Mouse (Mus musculus): ENCODE data around the gene Galnt10. TPM values are rescaled to one million over a fixed set of nuclear protein-coding genes. Genes with fewer than 3 reads are reported as not detected.

The Galnt10 gene
- polyA plus RNA-seq, 1 experiment from 2014 or later: 19.7 TPM

DNA sequence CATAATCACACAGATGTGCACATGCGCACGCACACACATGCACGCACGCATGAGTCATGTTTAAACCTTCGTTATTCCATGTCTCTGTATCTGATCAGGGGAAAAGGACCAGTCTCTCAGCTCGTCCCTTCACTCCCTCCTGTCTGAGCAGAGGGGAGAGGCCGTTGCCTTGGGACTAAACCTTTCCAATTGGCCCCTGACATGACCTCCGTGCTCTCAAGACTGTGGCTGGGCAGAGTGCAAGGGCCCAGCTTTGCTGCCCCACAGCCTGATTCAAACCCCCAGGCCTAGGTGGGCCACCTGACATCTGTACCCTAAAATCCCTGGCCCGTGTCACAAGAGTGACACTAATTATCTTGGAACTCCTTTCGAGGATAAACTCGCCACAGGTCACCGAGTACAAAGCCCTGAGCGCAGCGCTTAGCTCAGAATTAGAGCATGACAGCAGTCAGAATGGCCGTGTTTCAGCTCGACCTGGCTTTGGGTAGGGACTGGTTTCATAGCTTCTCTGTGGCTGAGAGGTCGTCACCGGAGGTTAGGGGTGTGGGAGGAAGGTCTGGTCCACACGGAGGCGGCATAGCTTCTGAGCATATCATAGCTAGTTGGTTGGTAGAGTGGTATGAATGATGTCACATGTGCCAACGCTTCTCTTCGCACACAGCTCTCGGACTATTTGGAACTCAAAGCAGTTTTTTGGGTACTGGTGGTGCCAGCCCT is 7.1 kb downstream of the Galnt10 start:
- H3K4me3 ChIP-seq (ENCODE audit: low read depth, low read length): no peak overlapping the region
- H3K9ac ChIP-seq (ENCODE audit: low read depth, low read length): no peak overlapping the region
- 73% methylated on average over 23 of the region's 23 CpGs for WGBS
- no peak for DNase-seq (ENCODE audit: low spot score)
- H3K4me1 ChIP-seq (ENCODE audit: control insufficient read depth, insufficient read depth, low read length): peaks cover 37% of the 10 kb centered on the region
- H3K36me3 ChIP-seq (ENCODE audit: control insufficient read depth, insufficient read depth, low read length): no peaks in the 10 kb centered on the region
- ATAC-seq (ENCODE audit: low read depth): no peak
- H3K27me3 ChIP-seq (replicated peaks; ENCODE audit: control insufficient read depth, insufficient read depth, low read length): no peaks in the 10 kb centered on the region
- H3K27ac ChIP-seq (replicated peaks; ENCODE audit: low read depth, low read length): no peak overlapping the region
- H3K9me3 ChIP-seq (ENCODE audit: control insufficient read depth, low read length): no peaks in the 10 kb centered on the region
- no peak overlapping the region for H3K4me2 ChIP-seq (ENCODE audit: low read depth, low read length)

DNA sequence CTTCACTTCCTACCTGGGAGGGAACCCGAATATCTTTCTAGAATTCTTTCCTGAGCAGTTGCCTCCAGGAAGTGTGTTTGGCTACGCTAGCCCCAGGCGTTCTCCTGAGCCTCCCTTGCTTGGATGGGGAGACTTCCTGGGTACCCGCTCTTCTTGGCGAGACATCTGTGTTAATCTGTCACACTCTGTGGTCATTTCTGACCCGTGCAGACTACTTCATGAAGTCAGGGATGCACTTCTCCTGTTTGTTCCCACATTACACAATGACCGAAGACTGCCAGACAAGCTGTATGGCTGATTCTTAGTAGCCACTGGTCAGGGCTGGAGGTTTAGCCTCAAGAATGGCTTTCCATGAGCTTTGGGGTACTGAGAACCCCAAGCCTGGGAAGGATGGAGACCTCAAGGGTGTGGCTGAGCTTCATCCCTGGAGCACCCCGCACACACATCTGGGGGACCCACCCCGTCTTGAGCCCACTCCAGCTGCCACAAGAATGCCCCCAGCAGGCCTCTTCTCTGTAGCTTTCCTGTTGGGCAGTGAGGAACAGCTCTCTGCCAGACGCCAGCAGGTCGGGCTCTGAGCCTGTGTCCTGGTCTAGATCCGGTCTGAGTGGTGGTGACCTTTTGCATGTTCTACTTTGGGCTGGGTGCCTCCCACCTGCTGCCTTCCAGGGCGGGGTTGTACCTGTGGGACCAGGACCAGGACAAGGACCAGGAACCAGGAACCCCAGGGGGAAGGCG is 7.8 kb downstream of the Galnt10 start:
- H3K4me1 ChIP-seq (ENCODE audit: control insufficient read depth, insufficient read depth, low read length): peaks cover 37% of the 10 kb centered on the region
- H3K9me3 ChIP-seq (ENCODE audit: control insufficient read depth, low read length): no peaks in the 10 kb centered on the region
- H3K4me3 ChIP-seq (ENCODE audit: low read depth, low read length): no peak overlapping the region
- no peaks in the 10 kb centered on the region for H3K36me3 ChIP-seq (ENCODE audit: control insufficient read depth, insufficient read depth, low read length)
- H3K27me3 ChIP-seq (replicated peaks; ENCODE audit: control insufficient read depth, insufficient read depth, low read length): no peaks in the 10 kb centered on the region
- WGBS: 86% methylated on average over 14 of the region's 14 CpGs
- no peak overlapping the region for H3K9ac ChIP-seq (ENCODE audit: low read depth, low read length)
- no peak overlapping the region for H3K27ac ChIP-seq (replicated peaks; ENCODE audit: low read depth, low read length)
- ATAC-seq (ENCODE audit: low read depth): no peak
- H3K4me2 ChIP-seq (ENCODE audit: low read depth, low read length): no peak overlapping the region
- DNase-seq (ENCODE audit: low spot score): no peak

DNA sequence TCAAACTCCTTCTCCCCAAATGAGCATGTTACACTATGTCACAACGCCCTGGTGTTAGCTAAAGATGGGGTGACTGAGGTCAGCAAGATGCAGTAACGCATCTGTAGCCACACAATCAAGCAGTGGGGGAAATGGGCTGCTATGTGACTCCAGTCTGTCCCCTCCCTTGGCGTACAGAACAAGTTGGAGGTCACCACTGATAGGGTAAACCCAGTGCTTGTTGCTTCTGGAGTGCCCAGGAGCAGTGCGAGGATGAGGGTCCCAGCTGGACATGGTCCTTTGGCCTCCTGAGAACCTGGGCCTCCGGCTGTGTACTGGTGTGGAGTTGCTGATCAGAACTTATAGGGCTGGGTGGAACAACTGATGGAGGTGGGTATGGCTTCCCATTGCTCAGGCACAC is 8.6 kb downstream of the Galnt10 start:
- peaks cover 30% of the 10 kb centered on the region for H3K4me1 ChIP-seq (ENCODE audit: control insufficient read depth, insufficient read depth, low read length)
- no peak overlapping the region for H3K4me2 ChIP-seq (ENCODE audit: low read depth, low read length)
- H3K27ac ChIP-seq (replicated peaks; ENCODE audit: low read depth, low read length): no peak overlapping the region
- no peak overlapping the region for H3K4me3 ChIP-seq (ENCODE audit: low read depth, low read length)
- 86% methylated on average over 5 of the region's 5 CpGs for WGBS
- H3K9me3 ChIP-seq (ENCODE audit: control insufficient read depth, low read length): no peaks in the 10 kb centered on the region
- ATAC-seq (ENCODE audit: low read depth): no peak
- no peak overlapping the region for H3K9ac ChIP-seq (ENCODE audit: low read depth, low read length)
- no peak for DNase-seq (ENCODE audit: low spot score)
- no peaks in the 10 kb centered on the region for H3K36me3 ChIP-seq (ENCODE audit: control insufficient read depth, insufficient read depth, low read length)
- H3K27me3 ChIP-seq (replicated peaks; ENCODE audit: control insufficient read depth, insufficient read depth, low read length): no peaks in the 10 kb centered on the region

DNA sequence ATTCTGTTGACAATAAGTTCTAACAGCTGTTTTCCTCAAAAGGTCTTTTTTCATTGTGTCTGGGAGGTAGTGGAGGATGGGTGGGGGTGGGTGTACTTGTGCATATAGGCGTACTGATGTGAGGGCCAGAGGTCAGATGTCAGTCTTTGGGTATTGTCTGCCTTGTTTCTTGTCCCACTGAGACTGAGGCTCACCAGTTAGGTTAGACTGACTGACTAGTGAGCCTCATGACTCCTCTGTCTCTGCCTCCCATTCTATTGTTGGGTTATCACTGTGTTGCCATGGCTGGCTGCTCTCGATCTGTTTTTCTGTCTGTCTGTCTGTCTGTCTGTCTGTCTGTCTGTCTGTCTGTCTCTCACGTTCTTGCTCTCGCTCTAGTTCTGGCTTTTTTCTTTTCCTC is 9.1 kb downstream of the Galnt10 start:
- Histone ChIP-seq H3K4me1 (ENCODE audit: control insufficient read depth, insufficient read depth, low read length) (peaks cover 25% of the 10 kb centered on the region), H3K27me3 (replicated peaks; ENCODE audit: control insufficient read depth, insufficient read depth, low read length) (no peaks in the 10 kb centered on the region), H3K9ac (ENCODE audit: low read depth, low read length) (no peak overlapping the region), H3K36me3 (ENCODE audit: control insufficient read depth, insufficient read depth, low read length) (no peaks in the 10 kb centered on the region), H3K4me2 (ENCODE audit: low read depth, low read length) (no peak overlapping the region), H3K4me3 (ENCODE audit: low read depth, low read length) (no peak overlapping the region), H3K9me3 (ENCODE audit: control insufficient read depth, low read length) (no peaks in the 10 kb centered on the region), H3K27ac (replicated peaks; ENCODE audit: low read depth, low read length) (no peak overlapping the region)
- DNase-seq (ENCODE audit: low spot score) (no peak), ATAC-seq (ENCODE audit: low read depth) (no peak)
- WGBS: 51% methylated on average over 4 of the region's 4 CpGs

DNA sequence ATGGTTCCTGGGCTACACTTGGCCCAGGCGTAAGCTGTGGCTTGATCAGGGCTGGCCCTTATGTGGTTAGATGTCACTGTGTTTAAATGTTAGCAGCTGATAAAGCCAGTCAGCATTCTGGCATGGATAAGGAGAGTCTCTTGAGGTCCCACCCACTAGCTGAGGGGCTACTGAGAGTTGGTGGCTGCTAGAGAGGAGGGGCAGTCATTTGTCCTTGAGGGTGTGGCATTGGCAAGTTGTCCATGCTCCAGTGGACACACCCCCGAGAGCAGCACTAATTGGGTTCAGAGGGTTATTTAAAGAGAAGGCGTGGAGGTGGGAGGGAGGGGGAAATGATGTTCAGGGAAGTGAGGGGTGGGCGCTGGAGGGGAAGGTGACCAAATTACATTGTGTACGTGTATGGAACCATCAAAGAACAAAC is 9.7 kb downstream of the Galnt10 start:
- Histone ChIP-seq H3K9ac (ENCODE audit: low read depth, low read length) (no peak overlapping the region), H3K4me2 (ENCODE audit: low read depth, low read length) (no peak overlapping the region), H3K27ac (replicated peaks; ENCODE audit: low read depth, low read length) (no peak overlapping the region), H3K36me3 (ENCODE audit: control insufficient read depth, insufficient read depth, low read length) (no peaks in the 10 kb centered on the region), H3K27me3 (replicated peaks; ENCODE audit: control insufficient read depth, insufficient read depth, low read length) (no peaks in the 10 kb centered on the region), H3K9me3 (ENCODE audit: control insufficient read depth, low read length) (no peaks in the 10 kb centered on the region), H3K4me1 (ENCODE audit: control insufficient read depth, insufficient read depth, low read length) (peaks cover 22% of the 10 kb centered on the region), H3K4me3 (ENCODE audit: low read depth, low read length) (no peak overlapping the region)
- WGBS: 45% methylated on average over 5 of the region's 5 CpGs
- DNase-seq (ENCODE audit: low spot score): peak; percentile 51
- no peak for ATAC-seq (ENCODE audit: low read depth)

DNA sequence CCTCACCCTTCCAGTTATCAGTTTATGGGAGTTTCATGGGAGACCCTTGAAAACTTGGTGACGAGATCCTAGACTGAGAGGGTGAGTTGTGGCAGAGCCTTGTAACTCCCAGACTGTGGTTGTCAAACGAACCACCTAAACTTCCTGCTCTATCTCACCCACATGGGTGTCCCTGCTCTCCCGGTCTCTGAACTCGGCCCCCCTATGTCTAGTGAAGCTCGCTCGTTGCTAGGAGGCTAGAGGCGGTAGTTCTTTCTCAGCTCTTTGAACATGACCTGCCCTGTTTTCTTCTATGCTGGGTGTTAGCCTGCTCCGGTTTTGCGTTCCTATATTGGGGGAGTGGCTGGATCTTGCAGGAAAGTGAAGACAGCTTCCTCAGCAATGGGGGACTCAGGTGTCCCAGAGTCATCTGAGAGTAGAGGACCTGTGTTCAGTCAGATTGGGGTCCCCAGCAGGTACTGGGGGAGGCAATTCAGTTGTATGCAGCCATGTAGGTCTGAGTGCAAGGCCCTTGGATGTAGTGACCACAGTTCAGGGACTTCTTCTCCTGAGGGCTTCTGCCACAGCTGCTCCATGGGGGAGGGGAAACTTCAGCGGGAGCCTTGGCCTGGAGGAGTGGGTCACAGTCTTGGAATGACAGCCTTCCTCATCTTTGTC is 10.6 kb downstream of the Galnt10 start:
- Histone ChIP-seq H3K36me3 (ENCODE audit: control insufficient read depth, insufficient read depth, low read length) (no peaks in the 10 kb centered on the region), H3K9ac (ENCODE audit: low read depth, low read length) (no peak overlapping the region), H3K4me2 (ENCODE audit: low read depth, low read length) (no peak overlapping the region), H3K9me3 (ENCODE audit: control insufficient read depth, low read length) (no peaks in the 10 kb centered on the region), H3K27ac (replicated peaks; ENCODE audit: low read depth, low read length) (no peak overlapping the region), H3K27me3 (replicated peaks; ENCODE audit: control insufficient read depth, insufficient read depth, low read length) (no peaks in the 10 kb centered on the region), H3K4me3 (ENCODE audit: low read depth, low read length) (no peak overlapping the region), H3K4me1 (ENCODE audit: control insufficient read depth, insufficient read depth, low read length) (peaks cover 22% of the 10 kb centered on the region; the same call in 1 of the 2 replicates)
- 64% methylated on average over 10 of the region's 10 CpGs for WGBS
- no peak; the same call in 1 of the 2 replicates for ATAC-seq (ENCODE audit: low read depth)
- DNase-seq (ENCODE audit: low spot score): no peak

DNA sequence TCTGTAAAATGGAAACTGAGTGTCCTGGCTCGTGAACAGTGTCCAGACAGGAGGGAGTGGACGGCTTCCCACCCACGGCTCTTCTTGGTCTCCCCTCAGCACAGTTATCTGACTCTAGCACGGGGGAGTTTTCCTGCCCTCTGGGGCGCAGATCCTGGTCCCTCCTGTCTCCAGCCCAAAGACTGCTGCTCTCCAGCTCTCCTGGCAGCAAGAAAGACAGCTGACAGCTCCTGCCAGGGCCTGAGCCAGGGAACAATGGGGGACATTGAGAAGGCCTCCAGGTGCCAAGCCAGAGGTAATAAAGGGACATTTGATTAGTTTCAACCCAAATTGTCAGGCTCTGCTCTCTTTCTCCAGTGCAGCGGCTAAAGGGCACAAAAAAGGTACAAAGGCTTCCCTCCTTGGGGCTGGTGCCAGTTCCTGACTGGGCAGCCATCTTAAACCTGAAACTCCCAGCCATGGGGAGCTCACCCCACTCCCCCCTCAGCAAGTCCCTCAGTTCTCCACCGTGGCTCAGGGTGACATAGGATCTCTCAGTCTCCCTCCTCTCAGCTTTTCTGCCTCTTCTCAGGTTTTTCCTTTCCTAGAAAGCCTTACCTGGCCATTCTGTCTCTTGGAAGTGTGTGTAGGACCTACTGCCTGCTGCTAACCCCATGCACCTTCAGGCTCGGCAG is 11.5 kb downstream of the Galnt10 start:
- Histone ChIP-seq H3K9ac (ENCODE audit: low read depth, low read length) (no peak overlapping the region), H3K36me3 (ENCODE audit: control insufficient read depth, insufficient read depth, low read length) (no peaks in the 10 kb centered on the region), H3K4me1 (ENCODE audit: control insufficient read depth, insufficient read depth, low read length) (peaks cover 15% of the 10 kb centered on the region; the same call in 1 of the 2 replicates), H3K27me3 (replicated peaks; ENCODE audit: control insufficient read depth, insufficient read depth, low read length) (no peaks in the 10 kb centered on the region), H3K27ac (replicated peaks; ENCODE audit: low read depth, low read length) (no peak overlapping the region), H3K9me3 (ENCODE audit: control insufficient read depth, low read length) (no peaks in the 10 kb centered on the region), H3K4me2 (ENCODE audit: low read depth, low read length) (no peak overlapping the region), H3K4me3 (ENCODE audit: low read depth, low read length) (no peak overlapping the region)
- ATAC-seq (ENCODE audit: low read depth) (no peak), DNase-seq (ENCODE audit: low spot score) (no peak)
- WGBS: 52% methylated on average over 8 of the region's 8 CpGs

DNA sequence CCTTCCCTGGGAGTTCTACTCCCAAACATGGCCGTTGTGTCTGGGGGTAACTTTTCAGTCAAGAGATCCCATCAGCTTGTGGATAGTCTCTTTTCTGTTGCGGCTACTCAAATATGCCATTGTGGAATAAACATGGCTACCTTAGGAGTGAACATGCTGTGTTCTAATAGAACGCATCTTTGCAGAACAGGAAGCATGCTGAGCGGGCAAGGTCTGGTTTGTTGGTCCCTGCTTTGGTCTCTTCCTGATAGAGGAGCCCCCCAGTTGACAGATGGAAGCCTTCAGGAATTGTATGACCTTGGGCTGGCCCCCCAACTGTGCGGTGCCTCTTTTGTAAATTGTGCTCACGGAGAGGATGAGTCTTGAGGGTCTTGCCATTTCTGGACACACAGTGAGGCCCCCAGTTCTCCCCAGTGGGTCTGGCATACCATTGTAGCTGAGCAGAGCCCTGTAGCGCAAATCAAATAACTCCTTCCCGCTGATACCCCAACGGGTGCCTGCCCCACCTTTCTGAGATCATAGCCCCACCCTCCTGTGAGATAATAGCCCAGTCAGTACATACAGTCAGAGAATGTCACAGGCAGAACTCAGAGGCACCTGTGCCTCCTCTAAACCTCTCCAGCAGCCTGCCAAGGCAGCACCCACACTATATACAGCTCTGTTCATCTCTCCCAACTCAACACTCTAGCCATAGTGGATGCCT is 12.3 kb downstream of the Galnt10 start:
- no peak overlapping the region for H3K27ac ChIP-seq (replicated peaks; ENCODE audit: low read depth, low read length)
- DNase-seq (ENCODE audit: low spot score) (no peak), ATAC-seq (ENCODE audit: low read depth) (no peak)
- no peak overlapping the region for H3K4me3 ChIP-seq (ENCODE audit: low read depth, low read length)
- no peak overlapping the region for H3K4me2 ChIP-seq (ENCODE audit: low read depth, low read length)
- no peaks in the 10 kb centered on the region for H3K36me3 ChIP-seq (ENCODE audit: control insufficient read depth, insufficient read depth, low read length)
- no peaks in the 10 kb centered on the region for H3K9me3 ChIP-seq (ENCODE audit: control insufficient read depth, low read length)
- no peak overlapping the region for H3K9ac ChIP-seq (ENCODE audit: low read depth, low read length)
- WGBS: 89% methylated on average over 9 of the region's 9 CpGs
- no peaks in the 10 kb centered on the region for H3K27me3 ChIP-seq (replicated peaks; ENCODE audit: control insufficient read depth, insufficient read depth, low read length)
- H3K4me1 ChIP-seq (ENCODE audit: control insufficient read depth, insufficient read depth, low read length): peaks cover 12% of the 10 kb centered on the region; the same call in 1 of the 2 replicates

Data from embryonic facial prominence, embryonic 14.5 days (tissue).